Mouse (Mus musculus): ENCODE data around the gene Slc31a2. TPM values are rescaled to one million over a fixed set of nuclear protein-coding genes. Genes with fewer than 3 reads are reported as not detected.

Gene Slc31a2
- polyA plus RNA-seq, 1 experiment from 2014 or later, result 28.0 TPM

- Histone ChIP-seq H3K36me3 (ENCODE audit: control insufficient read depth, insufficient read depth, low read length) (peaks cover 37% of the 10 kb centered on the region), H3K4me2 (ENCODE audit: low read depth, low read length) (no peak overlapping the region), H3K9ac (ENCODE audit: low read length) (no peak overlapping the region), H3K27ac (ENCODE audit: low read length) (no peak overlapping the region), H3K9me3 (replicated peaks; ENCODE audit: control insufficient read depth, low read length) (no peaks in the 10 kb centered on the region), H3K27me3 (ENCODE audit: control insufficient read depth, insufficient read depth, low read length) (no peaks in the 10 kb centered on the region), H3K4me3 (replicated peaks; ENCODE audit: low read length) (no peak overlapping the region), H3K4me1 (ENCODE audit: control insufficient read depth, insufficient read depth, low read length) (no peaks in the 10 kb centered on the region)
- ATAC-seq (ENCODE audit: insufficient read depth, low FRiP score), result no peak
- 32% methylated on average over 2 of the region's 2 CpGs for WGBS
These were observed 40.4 kb downstream of the Slc31a2 start for GRCm38 (mm10) chr4:62302795-62303194.

GRCm38 (mm10) chr4:62303288-62303687 lies 40.9 kb downstream of the Slc31a2 start:
- no peak overlapping the region for H3K4me3 ChIP-seq (replicated peaks; ENCODE audit: low read length)
- H3K9ac ChIP-seq (ENCODE audit: low read length), result no peak overlapping the region
- H3K36me3 ChIP-seq (ENCODE audit: control insufficient read depth, insufficient read depth, low read length), result peaks cover 40% of the 10 kb centered on the region
- no peak overlapping the region for H3K4me2 ChIP-seq (ENCODE audit: low read depth, low read length)
- H3K27ac ChIP-seq (ENCODE audit: low read length), result no peak overlapping the region
- H3K27me3 ChIP-seq (ENCODE audit: control insufficient read depth, insufficient read depth, low read length), result no peaks in the 10 kb centered on the region
- no peak for ATAC-seq (ENCODE audit: insufficient read depth, low FRiP score)
- H3K9me3 ChIP-seq (replicated peaks; ENCODE audit: control insufficient read depth, low read length), result no peaks in the 10 kb centered on the region
- H3K4me1 ChIP-seq (ENCODE audit: control insufficient read depth, insufficient read depth, low read length), result no peaks in the 10 kb centered on the region
- WGBS, result 53% methylated on average over 1 of the region's 1 CpGs

GRCm38 (mm10) chr4:62306301-62306700 lies 43.9 kb downstream of the Slc31a2 start:
- H3K9ac ChIP-seq (ENCODE audit: low read length), result no peak overlapping the region
- peaks cover 37% of the 10 kb centered on the region for H3K36me3 ChIP-seq (ENCODE audit: control insufficient read depth, insufficient read depth, low read length)
- no peak overlapping the region for H3K4me2 ChIP-seq (ENCODE audit: low read depth, low read length)
- H3K4me3 ChIP-seq (replicated peaks; ENCODE audit: low read length), result no peak overlapping the region
- H3K27me3 ChIP-seq (ENCODE audit: control insufficient read depth, insufficient read depth, low read length), result no peaks in the 10 kb centered on the region
- 83% methylated on average over 1 of the region's 1 CpGs for WGBS
- no peak for ATAC-seq (ENCODE audit: insufficient read depth, low FRiP score)
- H3K9me3 ChIP-seq (replicated peaks; ENCODE audit: control insufficient read depth, low read length), result no peaks in the 10 kb centered on the region
- H3K27ac ChIP-seq (ENCODE audit: low read length), result no peak overlapping the region
- H3K4me1 ChIP-seq (ENCODE audit: control insufficient read depth, insufficient read depth, low read length), result no peaks in the 10 kb centered on the region

DNA sequence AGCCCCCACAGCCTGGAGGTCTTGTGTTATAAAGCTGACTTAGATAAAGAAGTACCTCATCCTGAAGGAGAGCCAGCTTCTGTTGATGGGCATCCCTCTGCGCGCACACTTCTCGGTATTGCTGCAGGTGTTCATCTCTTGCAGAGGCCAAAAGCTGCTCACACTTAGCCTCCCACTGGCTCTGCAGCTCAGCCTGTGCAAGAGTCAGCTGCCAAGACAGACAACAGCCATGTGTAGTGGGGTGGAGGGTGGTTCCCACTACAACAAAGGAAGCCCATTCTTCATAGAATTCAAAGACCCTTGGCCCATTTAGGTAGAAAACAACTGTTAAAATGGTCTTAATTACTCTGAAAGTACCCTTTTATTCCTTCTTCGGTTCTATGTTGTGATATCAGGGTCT lies 44.5 kb downstream of the Slc31a2 start:
- no peak overlapping the region for H3K4me2 ChIP-seq (ENCODE audit: low read depth, low read length)
- no peak for ATAC-seq (ENCODE audit: insufficient read depth, low FRiP score)
- no peaks in the 10 kb centered on the region for H3K4me1 ChIP-seq (ENCODE audit: control insufficient read depth, insufficient read depth, low read length)
- 89% methylated on average over 4 of the region's 4 CpGs for WGBS
- no peak overlapping the region for H3K27ac ChIP-seq (ENCODE audit: low read length)
- H3K4me3 ChIP-seq (replicated peaks; ENCODE audit: low read length), result no peak overlapping the region
- H3K36me3 ChIP-seq (ENCODE audit: control insufficient read depth, insufficient read depth, low read length), result peaks cover 37% of the 10 kb centered on the region
- H3K27me3 ChIP-seq (ENCODE audit: control insufficient read depth, insufficient read depth, low read length), result no peaks in the 10 kb centered on the region
- H3K9ac ChIP-seq (ENCODE audit: low read length), result no peak overlapping the region
- no peaks in the 10 kb centered on the region for H3K9me3 ChIP-seq (replicated peaks; ENCODE audit: control insufficient read depth, low read length)

GRCm38 (mm10) chr4:62308406-62308805 lies 46.0 kb downstream of the Slc31a2 start:
- no peak overlapping the region for H3K9ac ChIP-seq (ENCODE audit: low read length)
- no peak overlapping the region for H3K27ac ChIP-seq (ENCODE audit: low read length)
- H3K36me3 ChIP-seq (ENCODE audit: control insufficient read depth, insufficient read depth, low read length), result peaks cover 25% of the 10 kb centered on the region
- no peaks in the 10 kb centered on the region for H3K9me3 ChIP-seq (replicated peaks; ENCODE audit: control insufficient read depth, low read length)
- no peaks in the 10 kb centered on the region for H3K27me3 ChIP-seq (ENCODE audit: control insufficient read depth, insufficient read depth, low read length)
- H3K4me2 ChIP-seq (ENCODE audit: low read depth, low read length), result no peak overlapping the region
- ATAC-seq (ENCODE audit: insufficient read depth, low FRiP score), result no peak
- H3K4me3 ChIP-seq (replicated peaks; ENCODE audit: low read length), result no peak overlapping the region
- H3K4me1 ChIP-seq (ENCODE audit: control insufficient read depth, insufficient read depth, low read length), result no peaks in the 10 kb centered on the region

DNA sequence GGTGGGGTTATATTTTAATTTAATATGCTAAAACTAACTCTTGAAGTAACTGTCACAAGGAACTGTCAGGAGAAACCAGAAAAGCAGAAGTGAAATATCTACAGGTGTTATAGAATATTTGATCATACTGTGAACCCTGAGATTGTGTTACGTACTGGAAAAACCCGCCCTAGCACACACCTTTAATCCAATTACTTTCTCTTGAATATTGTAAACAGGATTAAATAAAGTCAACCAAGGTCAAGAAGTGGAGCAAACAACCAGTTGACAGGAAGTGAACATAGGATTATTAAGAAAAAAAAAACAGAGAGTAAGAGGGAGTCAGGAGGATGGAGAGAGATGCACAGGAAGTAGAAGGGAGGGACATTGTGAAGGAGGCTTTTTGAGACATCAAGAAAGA lies 50.5 kb downstream of the Slc31a2 start:
- H3K4me2 ChIP-seq (ENCODE audit: low read depth, low read length), result no peak overlapping the region

GRCm38 (mm10) chr4:62313641-62314211 lies 51.4 kb downstream of the Slc31a2 start:
- Histone ChIP-seq H3K27ac (ENCODE audit: low read length) (no peak overlapping the region), H3K36me3 (ENCODE audit: control insufficient read depth, insufficient read depth, low read length) (peaks cover 2% of the 10 kb centered on the region)
- no peak for ATAC-seq (ENCODE audit: insufficient read depth, low FRiP score)

More for the DNA sequence above, 50.5 kb downstream of the Slc31a2 start:
- no peak for ATAC-seq (ENCODE audit: insufficient read depth, low FRiP score)
- Histone ChIP-seq H3K9me3 (replicated peaks; ENCODE audit: control insufficient read depth, low read length) (no peaks in the 10 kb centered on the region), H3K9ac (ENCODE audit: low read length) (no peak overlapping the region), H3K27me3 (ENCODE audit: control insufficient read depth, insufficient read depth, low read length) (no peaks in the 10 kb centered on the region), H3K4me1 (ENCODE audit: control insufficient read depth, insufficient read depth, low read length) (no peaks in the 10 kb centered on the region), H3K36me3 (ENCODE audit: control insufficient read depth, insufficient read depth, low read length) (peaks cover 5% of the 10 kb centered on the region), H3K27ac (ENCODE audit: low read length) (no peak overlapping the region), H3K4me3 (replicated peaks; ENCODE audit: low read length) (no peak overlapping the region)
- WGBS, result 83% methylated on average over 2 of the region's 2 CpGs

GRCm38 (mm10) chr4:62314516-62314915 lies 52.2 kb downstream of the Slc31a2 start:
- no peak for ATAC-seq (ENCODE audit: insufficient read depth, low FRiP score)
- Histone ChIP-seq H3K36me3 (ENCODE audit: control insufficient read depth, insufficient read depth, low read length) (peaks cover 2% of the 10 kb centered on the region), H3K9me3 (replicated peaks; ENCODE audit: control insufficient read depth, low read length) (no peaks in the 10 kb centered on the region), H3K27me3 (ENCODE audit: control insufficient read depth, insufficient read depth, low read length) (no peaks in the 10 kb centered on the region), H3K4me2 (ENCODE audit: low read depth, low read length) (no peak overlapping the region), H3K4me3 (replicated peaks; ENCODE audit: low read length) (no peak overlapping the region), H3K4me1 (ENCODE audit: control insufficient read depth, insufficient read depth, low read length) (no peaks in the 10 kb centered on the region), H3K27ac (ENCODE audit: low read length) (no peak overlapping the region), H3K9ac (ENCODE audit: low read length) (no peak overlapping the region)
- 88% methylated on average over 3 of the region's 3 CpGs for WGBS

More at GRCm38 (mm10) chr4:62313641-62314211, 51.4 kb downstream of the Slc31a2 start:
- Histone ChIP-seq H3K9me3 (replicated peaks; ENCODE audit: control insufficient read depth, low read length) (no peaks in the 10 kb centered on the region), H3K9ac (ENCODE audit: low read length) (no peak overlapping the region), H3K4me3 (replicated peaks; ENCODE audit: low read length) (no peak overlapping the region), H3K4me1 (ENCODE audit: control insufficient read depth, insufficient read depth, low read length) (no peaks in the 10 kb centered on the region), H3K4me2 (ENCODE audit: low read depth, low read length) (no peak overlapping the region), H3K27me3 (ENCODE audit: control insufficient read depth, insufficient read depth, low read length) (no peaks in the 10 kb centered on the region)
- 85% methylated on average over 9 of the region's 9 CpGs for WGBS

- H3K4me1 ChIP-seq (ENCODE audit: control insufficient read depth, insufficient read depth, low read length), result no peaks in the 10 kb centered on the region
- no peak overlapping the region for H3K9ac ChIP-seq (ENCODE audit: low read length)
- H3K9me3 ChIP-seq (replicated peaks; ENCODE audit: control insufficient read depth, low read length), result no peaks in the 10 kb centered on the region
- no peak overlapping the region for H3K27ac ChIP-seq (ENCODE audit: low read length)
- ATAC-seq (ENCODE audit: insufficient read depth, low FRiP score), result no peak
- WGBS, result 81% methylated on average over 2 of the region's 2 CpGs
- H3K4me2 ChIP-seq (ENCODE audit: low read depth, low read length), result no peak overlapping the region
- 0 out of 2 replicates have a peak, but pooled peaks cover 4% of the 10 kb centered on the region for H3K36me3 ChIP-seq (ENCODE audit: control insufficient read depth, insufficient read depth, low read length)
- H3K4me3 ChIP-seq (replicated peaks; ENCODE audit: low read length), result no peak overlapping the region
- no peaks in the 10 kb centered on the region for H3K27me3 ChIP-seq (ENCODE audit: control insufficient read depth, insufficient read depth, low read length)
These were observed 54.1 kb downstream of the Slc31a2 start for GRCm38 (mm10) chr4:62316456-62316855.
